Mouse (Mus musculus) intestine, embryonic 15.5 days (tissue): ENCODE data around the gene Sema3e. TPM values are rescaled to one million over a fixed set of nuclear protein-coding genes. Genes with fewer than 3 reads are reported as not detected.
A peak's percentile ranks its signal among the peaks of the same experiment; 100 is the strongest.

Source experiments
- ATAC-seq: fragments of 200-750 bp; cut with Nextera tagmentation; 2 replicates; pipeline ENCODE4 v1.8.0; 2017; ENCODE audit warnings: moderate TSS enrichment, moderate library complexity
- H3K27ac ChIP-seq: fragments of 300-500 bp; sonication (generic); 2 replicates; pipeline ENCODE4 v1.5.1; 2015; ENCODE audit warnings: mild to moderate bottlenecking, inconsistent platforms
- H3K27me3 ChIP-seq: fragments of 300-500 bp; sonication (generic); replicated peaks from 2 replicates; pipeline ENCODE4 v1.6.1; 2015; ENCODE audit warnings: inconsistent platforms
- H3K36me3 ChIP-seq: fragments of 300-500 bp; sonication (generic); 2 replicates; pipeline ENCODE4 v1.6.1; 2015; ENCODE audit warnings: inconsistent platforms
- H3K4me1 ChIP-seq: fragments of 300-500 bp; sonication (generic); replicated peaks from 2 replicates; pipeline ENCODE4 v1.6.1; 2015; ENCODE audit warnings: inconsistent platforms
- H3K4me2 ChIP-seq: fragments of 300-500 bp; sonication (generic); replicated peaks from 2 replicates; pipeline ENCODE4 v1.6.1; 2015; ENCODE audit warnings: mild to moderate bottlenecking, inconsistent platforms
- H3K4me3 ChIP-seq: fragments of 300-500 bp; sonication (generic); replicated peaks from 2 replicates; pipeline ENCODE4 v1.5.1; 2015; ENCODE audit warnings: inconsistent platforms
- H3K9ac ChIP-seq: fragments of 300-500 bp; sonication (generic); 2 replicates; pipeline ENCODE4 v1.6.1; 2015; ENCODE audit warnings: inconsistent platforms
- H3K9me3 ChIP-seq: fragments of 300-500 bp; sonication (generic); 2 replicates; pipeline ENCODE4 v1.6.1; 2016; ENCODE audit warnings: inconsistent platforms
- WGBS: fragments of 180-500 bp; shearing (Covaris S2); methylation state at CpG from one replicate; pipeline ENCODE4 v1.1.7; 2015; 5-methylcytosine and 5-hydroxymethylcytosine counted together
- polyA plus RNA-seq: library from polyadenylated mRNA; unstranded; fragments of >200 nt; fragmentation: Nextera tagmentation; extraction: Ambion mirVana; gene quantifications from 2 replicates; pipeline ENCODE4 v1.2.1, GENCODE M21; 2015

Sema3e gene
- polyA plus RNA-seq, 1 experiment from 2014 or later, result 2.1 TPM

GRCm38 (mm10) chr5:14090609-14090969 is 65.5 kb downstream of the Sema3e start:
- 75% methylated on average over 4 of the region's 4 CpGs for WGBS
- no peak overlapping the region for H3K4me3 ChIP-seq
- H3K27me3 ChIP-seq, result no peaks in the 10 kb centered on the region
- no peak overlapping the region for H3K9ac ChIP-seq
- no peaks in the 10 kb centered on the region for H3K9me3 ChIP-seq
- H3K27ac ChIP-seq, result no peak overlapping the region
- H3K4me2 ChIP-seq, result no peak overlapping the region
- H3K36me3 ChIP-seq, result no peaks in the 10 kb centered on the region
- no peaks in the 10 kb centered on the region for H3K4me1 ChIP-seq
- ATAC-seq, result no peak

- Histone ChIP-seq H3K36me3 (no peaks in the 10 kb centered on the region), H3K4me1 (no peaks in the 10 kb centered on the region), H3K9ac (no peak overlapping the region), H3K4me3 (no peak overlapping the region), H3K27ac (no peak overlapping the region), H3K9me3 (no peaks in the 10 kb centered on the region), H3K4me2 (0 out of 2 replicates have a peak overlapping the region, but pooled peaks have one; percentile 5), H3K27me3 (no peaks in the 10 kb centered on the region)
- 51% methylated on average over 14 of the region's 14 CpGs for WGBS
- ATAC-seq, result no peak
Observed at GRCm38 (mm10) chr5:14092262-14092776, 67.2 kb downstream of the Sema3e start.

GRCm38 (mm10) chr5:14096196-14096595 is 71.1 kb downstream of the Sema3e start:
- Histone ChIP-seq H3K27ac (no peak overlapping the region), H3K4me3 (no peak overlapping the region), H3K36me3 (no peaks in the 10 kb centered on the region), H3K4me2 (no peak overlapping the region), H3K9me3 (no peaks in the 10 kb centered on the region), H3K4me1 (no peaks in the 10 kb centered on the region), H3K9ac (no peak overlapping the region), H3K27me3 (no peaks in the 10 kb centered on the region)
- ATAC-seq, result no peak
- 89% methylated on average over 1 of the region's 1 CpGs for WGBS

- H3K27me3 ChIP-seq, result no peaks in the 10 kb centered on the region
- H3K4me2 ChIP-seq, result no peak overlapping the region
- H3K4me3 ChIP-seq, result no peak overlapping the region
- no peaks in the 10 kb centered on the region for H3K36me3 ChIP-seq
- H3K27ac ChIP-seq, result no peak overlapping the region
- H3K4me1 ChIP-seq, result no peaks in the 10 kb centered on the region
- WGBS, result 69% methylated on average over 3 of the region's 3 CpGs
- no peak overlapping the region for H3K9ac ChIP-seq
- ATAC-seq, result no peak
- no peaks in the 10 kb centered on the region for H3K9me3 ChIP-seq
Observed at GRCm38 (mm10) chr5:14098677-14099076, 73.6 kb downstream of the Sema3e start.

GRCm38 (mm10) chr5:14107365-14107764 is 82.3 kb downstream of the Sema3e start:
- Histone ChIP-seq H3K9me3 (no peaks in the 10 kb centered on the region), H3K4me3 (no peak overlapping the region), H3K4me2 (no peak overlapping the region), H3K4me1 (no peaks in the 10 kb centered on the region), H3K36me3 (no peaks in the 10 kb centered on the region), H3K9ac (no peak overlapping the region), H3K27me3 (no peaks in the 10 kb centered on the region), H3K27ac (no peak overlapping the region)
- no peak for ATAC-seq
- 80% methylated on average over 4 of the region's 4 CpGs for WGBS

GRCm38 (mm10) chr5:14109001-14109400 is 83.9 kb downstream of the Sema3e start:
- Histone ChIP-seq H3K27me3 (no peaks in the 10 kb centered on the region), H3K36me3 (no peaks in the 10 kb centered on the region), H3K4me1 (no peaks in the 10 kb centered on the region), H3K9ac (no peak overlapping the region), H3K9me3 (no peaks in the 10 kb centered on the region), H3K4me2 (no peak overlapping the region), H3K4me3 (no peak overlapping the region), H3K27ac (no peak overlapping the region)
- ATAC-seq, result no peak
- WGBS, result 88% methylated on average over 4 of the region's 4 CpGs

- Histone ChIP-seq H3K9me3 (no peaks in the 10 kb centered on the region), H3K27me3 (no peaks in the 10 kb centered on the region), H3K4me1 (no peaks in the 10 kb centered on the region), H3K27ac (no peak overlapping the region), H3K36me3 (no peaks in the 10 kb centered on the region), H3K4me2 (no peak overlapping the region), H3K4me3 (no peak overlapping the region), H3K9ac (no peak overlapping the region)
- no peak for ATAC-seq
- WGBS, result 53% methylated on average over 4 of the region's 4 CpGs
Observed at GRCm38 (mm10) chr5:14111401-14111800, 86.3 kb downstream of the Sema3e start.

- 79% methylated on average over 5 of the region's 5 CpGs for WGBS
- ATAC-seq, result no peak
Observed at GRCm38 (mm10) chr5:14121902-14122301, 96.8 kb downstream of the Sema3e start.

GRCm38 (mm10) chr5:14126591-14126990 is 101.5 kb downstream of the Sema3e start:
- no peaks in the 10 kb centered on the region for H3K27me3 ChIP-seq
- 56% methylated on average over 1 of the region's 1 CpGs for WGBS
- H3K4me2 ChIP-seq, result no peak overlapping the region
- ATAC-seq, result no peak
- H3K4me3 ChIP-seq, result no peak overlapping the region
- H3K9me3 ChIP-seq, result no peaks in the 10 kb centered on the region
- no peaks in the 10 kb centered on the region for H3K36me3 ChIP-seq
- no peak overlapping the region for H3K9ac ChIP-seq
- no peak overlapping the region for H3K27ac ChIP-seq
- no peaks in the 10 kb centered on the region for H3K4me1 ChIP-seq

More at GRCm38 (mm10) chr5:14121902-14122301, 96.8 kb downstream of the Sema3e start:
- Histone ChIP-seq H3K36me3 (no peaks in the 10 kb centered on the region), H3K27ac (no peak overlapping the region), H3K9ac (no peak overlapping the region), H3K4me3 (no peak overlapping the region), H3K4me1 (no peaks in the 10 kb centered on the region), H3K27me3 (no peaks in the 10 kb centered on the region), H3K9me3 (no peaks in the 10 kb centered on the region), H3K4me2 (no peak overlapping the region)

- H3K9me3 ChIP-seq, result no peaks in the 10 kb centered on the region
- no peaks in the 10 kb centered on the region for H3K27me3 ChIP-seq
- H3K27ac ChIP-seq, result no peak overlapping the region
- H3K4me3 ChIP-seq, result no peak overlapping the region
- H3K36me3 ChIP-seq, result no peaks in the 10 kb centered on the region
- no peaks in the 10 kb centered on the region for H3K4me1 ChIP-seq
- no peak overlapping the region for H3K4me2 ChIP-seq
- ATAC-seq, result no peak
- WGBS, result 76% methylated on average over 8 of the region's 8 CpGs
- no peak overlapping the region for H3K9ac ChIP-seq
Observed at GRCm38 (mm10) chr5:14135929-14136328, 110.9 kb downstream of the Sema3e start.

GRCm38 (mm10) chr5:14138725-14139124 is 113.6 kb downstream of the Sema3e start:
- H3K4me3 ChIP-seq, result no peak overlapping the region
- WGBS, result 87% methylated on average over 1 of the region's 1 CpGs
- ATAC-seq, result no peak
- H3K4me2 ChIP-seq, result no peak overlapping the region
- no peaks in the 10 kb centered on the region for H3K9me3 ChIP-seq
- no peaks in the 10 kb centered on the region for H3K27me3 ChIP-seq
- no peak overlapping the region for H3K9ac ChIP-seq
- no peak overlapping the region for H3K27ac ChIP-seq
- no peaks in the 10 kb centered on the region for H3K4me1 ChIP-seq
- no peaks in the 10 kb centered on the region for H3K36me3 ChIP-seq

- Histone ChIP-seq H3K9me3 (no peaks in the 10 kb centered on the region), H3K9ac (no peak overlapping the region), H3K4me1 (no peaks in the 10 kb centered on the region), H3K27me3 (no peaks in the 10 kb centered on the region), H3K4me3 (no peak overlapping the region), H3K27ac (no peak overlapping the region), H3K36me3 (no peaks in the 10 kb centered on the region), H3K4me2 (no peak overlapping the region)
- ATAC-seq, result no peak
- WGBS, result 53% methylated on average over 5 of the region's 5 CpGs
Observed at GRCm38 (mm10) chr5:14162579-14162978, 137.5 kb downstream of the Sema3e start.

- 95% methylated on average over 3 of the region's 3 CpGs for WGBS
- Histone ChIP-seq H3K27me3 (no peaks in the 10 kb centered on the region), H3K4me3 (no peak overlapping the region)
Observed at GRCm38 (mm10) chr5:14163280-14163679, 138.2 kb downstream of the Sema3e start.

More at GRCm38 (mm10) chr5:14163280-14163679, 138.2 kb downstream of the Sema3e start:
- Histone ChIP-seq H3K9me3 (no peaks in the 10 kb centered on the region), H3K27ac (no peak overlapping the region), H3K9ac (no peak overlapping the region), H3K4me2 (no peak overlapping the region), H3K4me1 (no peaks in the 10 kb centered on the region), H3K36me3 (no peaks in the 10 kb centered on the region)
- no peak for ATAC-seq
